Mouse (Mus musculus) left cerebral cortex, adult 9 months (tissue): ENCODE measurements around the gene Sgsm2.

ENCODE experiments used
- DNase-seq, 2 experiments: peaks; one replicate each; pipeline ENCODE4 v3.0.0; 2022; ENCODE audit warnings: low spot score in 2 of 2

Sgsm2 gene

GRCm38 (mm10) chr11:74883098-74883497 is 13.8 kb downstream of the Sgsm2 start:
- no peak for DNase-seq

- DNase-seq: peak in 1 of 2 experiments; percentile 48
These were observed 14.9 kb downstream of the Sgsm2 start for GRCm38 (mm10) chr11:74881979-74882378.

GRCm38 (mm10) chr11:74880999-74881398 is 15.9 kb downstream of the Sgsm2 start:
- no peak for DNase-seq

GRCm38 (mm10) chr11:74876801-74877200 is 20.1 kb downstream of the Sgsm2 start:
- peak; percentile 71 to 72 for DNase-seq

- peak in 1 of 2 experiments; percentile 60 for DNase-seq
These were observed 22.2 kb downstream of the Sgsm2 start for GRCm38 (mm10) chr11:74874630-74875029.

- peak in 1 of 2 experiments; percentile 67 for DNase-seq
These were observed 25.8 kb downstream of the Sgsm2 start for GRCm38 (mm10) chr11:74870991-74871622.

GRCm38 (mm10) chr11:74870544-74870943 is 26.3 kb downstream of the Sgsm2 start:
- no peak for DNase-seq

- no peak for DNase-seq
These were observed 27.3 kb downstream of the Sgsm2 start for GRCm38 (mm10) chr11:74869603-74870002.

- no peak for DNase-seq
These were observed 28.7 kb downstream of the Sgsm2 start for GRCm38 (mm10) chr11:74868046-74868760.

- DNase-seq: no peak
These were observed 29.7 kb downstream of the Sgsm2 start for GRCm38 (mm10) chr11:74867181-74867580.

- DNase-seq: peak in 1 of 2 experiments; percentile 46
These were observed 30.2 kb downstream of the Sgsm2 start for GRCm38 (mm10) chr11:74866640-74867039.

GRCm38 (mm10) chr11:74865252-74865651 is 31.6 kb downstream of the Sgsm2 start:
- no peak for DNase-seq

GRCm38 (mm10) chr11:74864421-74864820 is 32.4 kb downstream of the Sgsm2 start:
- no peak for DNase-seq

GRCm38 (mm10) chr11:74863471-74863870 is 33.4 kb downstream of the Sgsm2 start:
- DNase-seq: no peak

GRCm38 (mm10) chr11:74862129-74862528 is 34.7 kb downstream of the Sgsm2 start:
- no peak for DNase-seq

GRCm38 (mm10) chr11:74857756-74858155 is 39.1 kb downstream of the Sgsm2 start:
- no peak for DNase-seq

- DNase-seq: no peak
These were observed 45.7 kb downstream of the Sgsm2 start for GRCm38 (mm10) chr11:74850998-74851661.

GRCm38 (mm10) chr11:74847919-74848521 is 48.8 kb downstream of the Sgsm2 start:
- peak in 1 of 2 experiments; percentile 77 for DNase-seq

- DNase-seq: no peak
These were observed 51.1 kb downstream of the Sgsm2 start for GRCm38 (mm10) chr11:74845784-74846183.

- DNase-seq: no peak
These were observed 53.1 kb downstream of the Sgsm2 start for GRCm38 (mm10) chr11:74843761-74844160.

GRCm38 (mm10) chr11:74843435-74843714 is 53.5 kb downstream of the Sgsm2 start:
- DNase-seq: no peak

- DNase-seq: no peak
These were observed 54.0 kb downstream of the Sgsm2 start for GRCm38 (mm10) chr11:74842656-74843434.
